Mouse (Mus musculus) small intestine, adult 2 months (tissue): Measurements from ENCODE around the gene Prn.

Experiments used
- CTCF ChIP-seq: fragments of 200-500 bp; IDR thresholded peaks from 2 replicates; pipeline ENCODE4 v1.5.1; 2012; ENCODE audit warnings: low read depth, mild to moderate bottlenecking, control low read depth, inconsistent platforms, low read length, moderate library complexity, mixed read lengths; ENCODE audit not compliant: insufficient replicate concordance, insufficient read length; ENCODE audit errors: extremely low read depth
- POLR2A ChIP-seq: fragments of 200-500 bp; IDR thresholded peaks from 2 replicates; pipeline ENCODE4 v1.6.1; 2012; ENCODE audit warnings: low read depth, mild to moderate bottlenecking, control low read depth, inconsistent platforms, low read length, moderate library complexity

DNA sequence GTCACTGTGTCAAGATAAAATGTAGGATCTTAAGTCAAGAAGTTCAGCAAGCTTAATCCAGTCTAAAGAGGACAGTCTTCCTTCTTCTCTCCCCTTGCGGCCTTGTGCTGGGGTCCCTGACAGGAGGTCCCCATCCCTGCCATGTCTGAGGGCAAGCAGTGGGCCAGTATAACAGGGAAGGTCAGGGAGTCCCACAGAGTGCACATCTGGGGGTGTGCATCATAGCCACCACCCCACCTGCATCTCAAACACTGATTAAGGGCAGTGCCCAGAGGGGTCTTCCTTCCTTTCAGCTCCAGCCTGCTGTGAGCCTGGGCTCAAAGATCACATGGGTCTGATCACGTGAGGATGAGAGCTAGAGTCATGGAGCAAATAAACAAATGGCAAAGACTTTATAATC, 51.9 kb downstream of the Prn start:
- TF ChIP-seq POLR2A (no peak), CTCF (no peak)
